Mouse (Mus musculus) neural tube, embryonic 11.5 days (tissue): ENCODE measurements at regions not wholly inside any gene's neighbourhood (a gene's known extent, or its start where the extent isn't known, plus 50 kb on each side); places are given as distances from the start of the nearest gene placed in this dataset.

ENCODE experiments used
- ATAC-seq: fragments of 200-750 bp; cut with Nextera tagmentation; 2 replicates; pipeline ENCODE4 v1.8.0; 2017; ENCODE audit warnings: moderate number of reproducible peaks, mild to moderate bottlenecking, moderate TSS enrichment, moderate library complexity; ENCODE audit not compliant: insufficient read depth, low FRiP score, low TSS enrichment
- DNase-seq: peaks from one replicate; pipeline ENCODE4 v3.0.0-alpha.2; 2015; ENCODE audit warnings: low spot score
- H3K27ac ChIP-seq: fragments of 300-500 bp; sonication (generic); 2 replicates; pipeline ENCODE4 v1.5.1; 2014; ENCODE audit warnings: low read depth, mild to moderate bottlenecking, low read length
- H3K27me3 ChIP-seq: fragments of 300-500 bp; sonication (generic); 2 replicates; pipeline ENCODE4 v1.6.1; 2014; ENCODE audit warnings: mild to moderate bottlenecking, low read length, mixed read lengths; ENCODE audit not compliant: control insufficient read depth, insufficient read depth
- H3K36me3 ChIP-seq: fragments of 300-500 bp; sonication (generic); 2 replicates; pipeline ENCODE4 v1.6.1; 2014; ENCODE audit warnings: mild to moderate bottlenecking, low read length, moderate library complexity, mixed read lengths; ENCODE audit not compliant: control insufficient read depth, insufficient read depth
- H3K4me1 ChIP-seq: fragments of 300-500 bp; sonication (generic); 2 replicates; pipeline ENCODE4 v1.6.1; 2014; ENCODE audit warnings: low read length, mixed read lengths; ENCODE audit not compliant: control insufficient read depth, insufficient read depth
- H3K4me2 ChIP-seq: fragments of 300-500 bp; sonication (generic); 2 replicates; pipeline ENCODE4 v1.6.1; 2014; ENCODE audit warnings: low read depth, mild to moderate bottlenecking, moderate library complexity
- H3K4me3 ChIP-seq: fragments of 300-500 bp; sonication (generic); 2 replicates; pipeline ENCODE4 v1.5.1; 2014; ENCODE audit warnings: low read depth, low read length
- H3K9ac ChIP-seq: fragments of 300-500 bp; sonication (generic); 2 replicates; pipeline ENCODE4 v1.6.1; 2014; ENCODE audit warnings: mild to moderate bottlenecking, low read length
- H3K9me3 ChIP-seq: fragments of 300-500 bp; sonication (generic); 2 replicates; pipeline ENCODE4 v1.6.1; 2016; ENCODE audit warnings: low read length; ENCODE audit not compliant: control insufficient read depth
- WGBS: fragments of 180-500 bp; shearing (Covaris S2); extraction: QIAGEN DNeasy Blood & Tissue Kit; methylation state at CpG from one replicate; pipeline ENCODE4 v1.1.7; 2014; 5-methylcytosine and 5-hydroxymethylcytosine counted together

- Histone ChIP-seq H3K4me3 (no peak overlapping the region), H3K9ac (no peak overlapping the region), H3K4me1 (no peaks in the 10 kb centered on the region), H3K9me3 (no peaks in the 10 kb centered on the region), H3K36me3 (no peaks in the 10 kb centered on the region), H3K27ac (no peak overlapping the region), H3K4me2 (no peak overlapping the region), H3K27me3 (no peaks in the 10 kb centered on the region)
- WGBS: 61% methylated on average over 2 of the region's 2 CpGs
- DNase-seq (no peak), ATAC-seq (no peak)
These were observed 113.9 kb downstream of the Sp3 start for GRCm38 (mm10) chr2:72866366-72866688.

DNA sequence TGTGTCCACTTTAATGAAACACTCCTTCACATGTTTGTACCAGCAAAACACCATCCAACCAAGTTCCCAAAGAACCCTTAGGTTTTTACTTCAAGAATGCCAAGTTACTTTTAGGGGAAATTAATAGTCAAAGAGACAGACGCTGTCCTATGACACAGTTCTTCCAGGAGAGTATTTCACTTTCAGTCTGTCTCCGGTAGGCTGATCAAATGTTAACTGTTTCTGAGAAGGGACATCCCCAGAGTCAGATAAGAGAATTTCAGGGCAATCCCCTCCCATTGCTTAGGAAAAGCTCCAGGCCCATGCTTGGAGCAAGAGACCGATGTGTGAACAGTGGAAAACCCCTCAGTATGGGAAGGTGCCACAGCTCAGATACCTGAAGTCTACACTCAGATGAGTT lies 112.1 kb downstream of the Sp3 start:
- Histone ChIP-seq H3K27me3 (no peaks in the 10 kb centered on the region), H3K4me1 (no peaks in the 10 kb centered on the region), H3K36me3 (no peaks in the 10 kb centered on the region), H3K27ac (no peak overlapping the region), H3K4me2 (no peak overlapping the region), H3K9me3 (no peaks in the 10 kb centered on the region), H3K9ac (no peak overlapping the region), H3K4me3 (no peak overlapping the region)
- DNase-seq (no peak), ATAC-seq (no peak)
- 96% methylated on average over 3 of the region's 3 CpGs for WGBS

GRCm38 (mm10) chr2:72871836-72872235 lies 108.4 kb downstream of the Sp3 start:
- Histone ChIP-seq H3K9ac (no peak overlapping the region), H3K4me2 (no peak overlapping the region), H3K4me3 (no peak overlapping the region), H3K9me3 (no peaks in the 10 kb centered on the region), H3K27ac (no peak overlapping the region), H3K27me3 (no peaks in the 10 kb centered on the region), H3K36me3 (no peaks in the 10 kb centered on the region), H3K4me1 (no peaks in the 10 kb centered on the region)
- 90% methylated on average over 5 of the region's 5 CpGs for WGBS
- no peak for ATAC-seq
- DNase-seq: no peak

DNA sequence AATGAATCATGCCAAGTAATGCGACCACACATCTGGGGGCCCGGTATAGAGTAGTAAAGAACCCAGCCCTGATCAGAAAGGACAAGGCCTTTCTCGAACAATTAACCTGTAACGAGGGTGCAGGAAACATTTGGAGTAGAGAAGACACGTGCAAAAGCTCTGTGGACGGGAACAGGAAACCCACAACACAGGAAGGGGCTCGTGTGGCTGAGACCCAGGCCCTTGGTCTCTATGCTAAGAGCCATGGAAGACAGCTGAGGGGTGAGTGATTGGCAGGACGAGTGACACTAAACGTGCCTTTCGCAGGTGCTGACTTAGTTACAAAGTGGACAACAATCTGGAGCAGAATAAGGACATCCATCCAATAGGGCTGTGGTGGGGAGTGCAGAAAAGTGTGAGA lies 106.3 kb downstream of the Sp3 start:
- H3K27me3 ChIP-seq: no peaks in the 10 kb centered on the region
- H3K4me3 ChIP-seq: no peak overlapping the region
- H3K27ac ChIP-seq: no peak overlapping the region
- ATAC-seq: no peak
- H3K4me1 ChIP-seq: no peaks in the 10 kb centered on the region
- no peak overlapping the region for H3K9ac ChIP-seq
- H3K4me2 ChIP-seq: no peak overlapping the region
- H3K9me3 ChIP-seq: no peaks in the 10 kb centered on the region
- no peaks in the 10 kb centered on the region for H3K36me3 ChIP-seq
- 84% methylated on average over 10 of the region's 10 CpGs for WGBS
- no peak for DNase-seq

DNA sequence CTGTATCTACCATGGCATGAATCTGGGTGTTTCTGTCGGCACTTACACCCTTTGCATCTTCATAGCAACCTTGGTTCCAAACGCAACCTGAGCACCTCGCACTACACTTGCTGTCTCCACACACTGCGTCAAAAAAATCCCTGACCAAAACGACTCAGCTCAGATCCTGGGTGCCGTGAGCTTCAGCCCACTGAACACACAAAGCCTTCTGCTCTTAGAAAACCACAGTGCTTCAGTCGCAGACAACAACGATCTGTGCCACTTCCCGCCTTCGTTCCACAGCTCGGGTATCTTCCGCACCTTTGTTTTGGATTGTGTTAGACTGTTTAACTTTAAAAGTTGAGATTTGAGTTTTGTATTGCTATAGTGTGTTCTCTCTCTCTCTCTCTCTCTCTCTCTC lies 105.7 kb downstream of the Sp3 start:
- Histone ChIP-seq H3K9me3 (no peaks in the 10 kb centered on the region), H3K4me2 (no peak overlapping the region), H3K4me3 (no peak overlapping the region), H3K27me3 (no peaks in the 10 kb centered on the region), H3K4me1 (no peaks in the 10 kb centered on the region), H3K27ac (no peak overlapping the region), H3K36me3 (no peaks in the 10 kb centered on the region), H3K9ac (no peak overlapping the region)
- 91% methylated on average over 12 of the region's 12 CpGs for WGBS
- no peak for ATAC-seq
- DNase-seq: no peak

DNA sequence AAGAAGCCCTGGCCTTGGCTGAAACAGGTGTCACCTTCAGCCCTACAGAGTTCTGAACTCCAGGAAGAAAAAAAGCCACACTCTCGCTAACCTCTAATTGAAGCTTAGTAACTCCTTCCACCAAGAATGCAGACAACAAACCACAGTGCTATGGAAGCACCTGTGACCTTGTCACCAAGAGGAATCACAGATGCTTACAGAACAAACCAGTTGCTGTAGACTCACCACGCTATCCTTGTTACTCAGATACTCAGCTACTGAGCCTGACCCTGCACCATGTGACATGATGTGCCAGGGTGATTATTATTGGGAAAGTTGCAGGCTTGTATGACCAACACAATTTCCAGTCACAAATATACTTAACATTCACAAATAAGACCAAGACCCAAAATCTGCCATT lies 104.6 kb downstream of the Sp3 start:
- ATAC-seq (no peak), DNase-seq (no peak)
- Histone ChIP-seq H3K4me1 (no peaks in the 10 kb centered on the region), H3K27ac (no peak overlapping the region), H3K9me3 (no peaks in the 10 kb centered on the region), H3K36me3 (no peaks in the 10 kb centered on the region), H3K4me2 (no peak overlapping the region), H3K9ac (no peak overlapping the region), H3K4me3 (no peak overlapping the region), H3K27me3 (no peaks in the 10 kb centered on the region)
- 80% methylated on average over 2 of the region's 2 CpGs for WGBS

DNA sequence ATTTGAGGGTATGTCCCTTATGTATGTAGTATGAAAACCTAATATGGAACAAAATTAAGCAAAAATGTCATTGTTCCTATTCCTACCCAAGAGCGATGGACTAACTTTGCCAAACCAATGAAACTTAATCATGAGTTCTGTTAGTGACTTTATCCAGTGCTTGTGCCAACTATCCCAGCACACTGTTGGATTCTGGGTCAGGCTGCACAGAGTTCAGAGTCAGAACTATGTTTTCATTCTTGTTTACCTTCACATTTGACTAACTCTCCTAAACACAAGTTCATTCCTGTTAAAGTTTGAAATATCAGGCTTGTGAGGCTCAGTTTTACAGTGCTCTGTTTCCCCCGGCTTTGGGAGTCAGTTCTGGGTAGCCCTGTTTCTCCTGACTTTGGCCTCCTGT lies 100.2 kb downstream of the Sp3 start:
- WGBS: 95% methylated on average over 2 of the region's 2 CpGs
- Histone ChIP-seq H3K27me3 (no peaks in the 10 kb centered on the region), H3K36me3 (no peaks in the 10 kb centered on the region), H3K9me3 (no peaks in the 10 kb centered on the region), H3K4me1 (no peaks in the 10 kb centered on the region), H3K9ac (no peak overlapping the region), H3K4me2 (no peak overlapping the region), H3K27ac (no peak overlapping the region), H3K4me3 (no peak overlapping the region)
- ATAC-seq: no peak
- no peak for DNase-seq

GRCm38 (mm10) chr2:72881554-72881953 lies 98.7 kb downstream of the Sp3 start:
- no peak overlapping the region for H3K4me3 ChIP-seq
- H3K9me3 ChIP-seq: no peaks in the 10 kb centered on the region
- no peaks in the 10 kb centered on the region for H3K36me3 ChIP-seq
- no peaks in the 10 kb centered on the region for H3K27me3 ChIP-seq
- H3K27ac ChIP-seq: no peak overlapping the region
- no peak for ATAC-seq
- no peaks in the 10 kb centered on the region for H3K4me1 ChIP-seq
- DNase-seq: no peak
- WGBS: 82% methylated on average over 2 of the region's 2 CpGs
- H3K9ac ChIP-seq: no peak overlapping the region
- no peak overlapping the region for H3K4me2 ChIP-seq

GRCm38 (mm10) chr2:72886250-72886649 lies 94.0 kb downstream of the Sp3 start:
- DNase-seq (no peak), ATAC-seq (no peak)
- Histone ChIP-seq H3K9ac (no peak overlapping the region), H3K4me3 (no peak overlapping the region), H3K36me3 (no peaks in the 10 kb centered on the region), H3K4me2 (no peak overlapping the region), H3K4me1 (no peaks in the 10 kb centered on the region), H3K9me3 (no peaks in the 10 kb centered on the region), H3K27ac (no peak overlapping the region), H3K27me3 (no peaks in the 10 kb centered on the region)
- WGBS: 93% methylated on average over 2 of the region's 2 CpGs
